Mouse (Mus musculus) CH12.LX (cell line): ENCODE data around the gene Man2a1. TPM values are rescaled to one million over a fixed set of nuclear protein-coding genes. Genes with fewer than 3 reads are reported as not detected.

Experiments
- DNase-seq: peaks from one replicate; pipeline ENCODE4 v3.0.0-alpha.2; 2013; ENCODE audit errors: extremely low read depth
- H3K27ac ChIP-seq: 2 replicates; pipeline ENCODE4 v1.5.1; 2012; ENCODE audit warnings: low read depth, mild to moderate bottlenecking, control low read depth, moderate library complexity; ENCODE audit not compliant: insufficient read depth
- H3K27me3 ChIP-seq: replicated peaks from 2 replicates; pipeline ENCODE3; 2012; ENCODE audit warnings: inconsistent platforms
- H3K36me3 ChIP-seq, 2 experiments: replicated peaks in 1 of 2; 2 replicates each; pipeline versions ENCODE3 to v1.6.1; 2012; ENCODE audit warnings: inconsistent platforms in 1 of 2, low read length in 1 of 2, mild to moderate bottlenecking in 1 of 2, mixed read lengths in 1 of 2, moderate library complexity in 1 of 2; ENCODE audit not compliant: control insufficient read depth in 1 of 2, insufficient read depth in 1 of 2
- H3K4me1 ChIP-seq, 2 experiments: 2 replicates each; pipeline ENCODE4 v1.6.1; 2012; ENCODE audit warnings: inconsistent platforms in 1 of 2, moderate library complexity in 1 of 2; ENCODE audit not compliant: insufficient read depth in 2 of 2, control insufficient read depth in 1 of 2
- H3K4me2 ChIP-seq: 2 replicates; pipeline ENCODE4 v1.6.1; 2012; ENCODE audit warnings: low read depth, mild to moderate bottlenecking, control low read depth; ENCODE audit not compliant: poor library complexity, insufficient read depth, severe bottlenecking
- H3K4me3 ChIP-seq, 3 experiments: fragments of 150-350 bp in 1 of 3; sonication (generic) in 1 of 3; replicated peaks in 1 of 3; 2 replicates each; pipeline versions ENCODE3 to v1.5.1; 2011 to 2012; ENCODE audit warnings: low read depth in 2 of 3, low read length in 2 of 3, mild to moderate bottlenecking in 2 of 3, moderate library complexity in 2 of 3, control low read depth in 1 of 3, improper control_type of control experiment in 1 of 3, inconsistent platforms in 1 of 3, mixed read lengths in 1 of 3; ENCODE audit not compliant: poor library complexity in 1 of 3
- H3K79me2 ChIP-seq: replicated peaks from 2 replicates; pipeline ENCODE4 v1.6.1; 2012; ENCODE audit warnings: mild to moderate bottlenecking, moderate library complexity; ENCODE audit not compliant: control insufficient read depth, poor library complexity, insufficient read depth, severe bottlenecking; ENCODE audit errors: extremely low read depth
- H3K9ac ChIP-seq: 2 replicates; pipeline ENCODE4 v1.6.1; 2012; ENCODE audit warnings: low read depth, mild to moderate bottlenecking, control low read depth, moderate library complexity; ENCODE audit not compliant: insufficient read depth
- H3K9me3 ChIP-seq: replicated peaks from 2 replicates; pipeline ENCODE3; 2012; ENCODE audit warnings: low read length, inconsistent platforms, mixed read lengths
- BHLHE40 ChIP-seq: IDR thresholded peaks from 2 replicates; pipeline ENCODE4 v1.6.1; 2011; ENCODE audit warnings: mild to moderate bottlenecking, low read depth, low read length, improper control_type of control experiment
- ELF1 ChIP-seq: IDR thresholded peaks from 2 replicates; pipeline ENCODE4 v1.6.1; 2014; ENCODE audit warnings: low read depth, mild to moderate bottlenecking, inconsistent platforms, low read length, improper control_type of control experiment
- ETS1 ChIP-seq: conservative IDR thresholded peaks from 2 replicates; pipeline ENCODE4 v1.6.1; 2012; ENCODE audit warnings: low read depth, mild to moderate bottlenecking, inconsistent platforms, low read length, improper control_type of control experiment, moderate library complexity
- GABPA ChIP-seq: IDR thresholded peaks from 2 replicates; pipeline ENCODE4 v1.6.1; 2012; ENCODE audit warnings: low read depth, low read length, improper control_type of control experiment, inconsistent platforms; ENCODE audit not compliant: insufficient replicate concordance
- HCFC1 ChIP-seq: IDR thresholded peaks from 2 replicates; pipeline ENCODE4 v1.6.1; 2012; ENCODE audit warnings: low read depth, mild to moderate bottlenecking, inconsistent platforms, low read length, improper control_type of control experiment
- IRF4 ChIP-seq: IDR thresholded peaks from 2 replicates; pipeline ENCODE4 v1.6.1; 2014; ENCODE audit warnings: low read depth, mild to moderate bottlenecking, inconsistent platforms, low read length, improper control_type of control experiment
- JUN ChIP-seq: IDR thresholded peaks from 2 replicates; pipeline ENCODE4 v1.6.1; 2011; ENCODE audit warnings: low read depth, mild to moderate bottlenecking, low read length, improper control_type of control experiment, moderate library complexity; ENCODE audit not compliant: insufficient read depth
- MAX ChIP-seq: IDR thresholded peaks from 2 replicates; pipeline ENCODE4 v1.6.1; 2011; ENCODE audit warnings: low read length, improper control_type of control experiment
- MEF2A ChIP-seq: IDR thresholded peaks from 2 replicates; pipeline ENCODE4 v1.6.1; 2014; ENCODE audit warnings: low read depth, mild to moderate bottlenecking, inconsistent platforms, low read length, improper control_type of control experiment, borderline replicate concordance
- MXI1 ChIP-seq: IDR thresholded peaks from 2 replicates; pipeline ENCODE4 v1.6.1; 2011; ENCODE audit warnings: mild to moderate bottlenecking, low read depth, low read length, improper control_type of control experiment
- MYC ChIP-seq: IDR thresholded peaks from 2 replicates; pipeline ENCODE4 v1.6.1; 2011; ENCODE audit warnings: low read depth, mild to moderate bottlenecking, improper control_type of control experiment, low read length
- NRF1 ChIP-seq: IDR thresholded peaks from 2 replicates; pipeline ENCODE4 v1.6.1; 2014; ENCODE audit warnings: low read depth, mild to moderate bottlenecking, inconsistent platforms, low read length, improper control_type of control experiment, moderate library complexity
- PAX5 ChIP-seq: IDR thresholded peaks from 2 replicates; pipeline ENCODE4 v1.6.1; 2012; ENCODE audit warnings: low read length, inconsistent platforms, mixed read lengths
- POLR2AphosphoS2 ChIP-seq: IDR thresholded peaks from 2 replicates; pipeline ENCODE4 v1.6.1; 2011; ENCODE audit warnings: low read depth, low read length, improper control_type of control experiment
- SIN3A ChIP-seq: IDR thresholded peaks from 2 replicates; pipeline ENCODE4 v1.6.1; 2012; ENCODE audit warnings: low read length, improper control_type of control experiment, inconsistent platforms
- TBP ChIP-seq: conservative IDR thresholded peaks from 2 replicates; pipeline ENCODE4 v1.6.1; 2011; ENCODE audit warnings: low read depth, low read length, improper control_type of control experiment
- ZKSCAN1 ChIP-seq: IDR thresholded peaks from 2 replicates; pipeline ENCODE4 v1.6.1; 2012; ENCODE audit warnings: low read depth, inconsistent platforms, low read length, improper control_type of control experiment, borderline replicate concordance
- ZNF384 ChIP-seq: IDR thresholded peaks from 2 replicates; pipeline ENCODE4 v1.6.1; 2012; ENCODE audit warnings: low read depth, low read length, improper control_type of control experiment, inconsistent platforms
- dilution Hi-C: fragments of 300-500 bp; cut with MboI; formaldehyde crosslinking; loops from 2 replicates; pipeline ENCODE4 v1.14.3; 2020; ENCODE audit warnings: low sequenced_read_pairs; ENCODE audit not compliant: extremely low pct_unique_long_range_greater_than_20kb, extremely low pct_ligation_motif_present
- in situ Hi-C: fragments of 300-500 bp; cut with MboI; formaldehyde crosslinking; loops from 3 replicates; pipeline ENCODE4 v1.14.3; 2019; ENCODE audit warnings: low sequenced_read_pairs, low pct_ligation_motif_present, low pct_unique_long_range_greater_than_20kb, mixed read lengths
- polyA plus RNA-seq: library from polyadenylated mRNA; unstranded; fragments of >175 nt; gene quantifications from 2 replicates; pipeline ENCODE4 v1.2.1, GENCODE M21; 2012; ENCODE audit warnings: low read depth; ENCODE audit not compliant: insufficient read length
- total RNA-seq, 2 experiments: library from RNA; depleted of rRNA; stranded (reverse); fragments of 300-350 nt in 1 of 2; fragments of >200 nt in 1 of 2; gene quantifications; 2 replicates each; pipeline ENCODE4 v1.2.3; 2012 to 2014

The Man2a1 gene
- total and polyA plus RNA-seq, 3 experiments, result 7.9 to 15.4 (median 11.9) TPM

- 0 out of 2 replicates have a peak, but pooled peaks have one; percentile 22 for TF ChIP-seq SIN3A
- TF ChIP-seq MXI1, result no peak
- no peak for TF ChIP-seq GABPA
These were observed 187.8 kb downstream of the Man2a1 start (continued) for GRCm38 (mm10) chr17:64788301-64788700.

DNA sequence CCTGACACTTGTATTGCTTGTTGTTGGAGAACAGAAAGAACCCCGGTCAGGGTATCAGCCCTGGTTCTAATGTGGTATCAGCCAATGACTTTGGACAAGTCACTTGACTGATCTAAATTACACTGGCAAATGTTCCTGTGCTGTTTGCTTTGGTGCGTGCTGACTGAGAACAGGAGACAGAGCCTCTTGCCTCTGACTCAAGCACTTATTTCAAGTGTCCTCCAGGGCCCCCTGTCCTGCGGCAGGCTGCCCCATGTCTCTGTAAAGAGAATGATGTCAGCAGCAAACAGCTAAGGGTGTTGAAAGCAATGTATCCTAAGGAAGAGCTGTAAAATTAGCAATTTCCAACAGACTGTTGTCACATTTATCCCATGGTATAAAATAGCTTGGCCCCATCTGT lies 188.6 kb downstream of the Man2a1 start:
- dilution Hi-C loops, result no loop called here

DNA sequence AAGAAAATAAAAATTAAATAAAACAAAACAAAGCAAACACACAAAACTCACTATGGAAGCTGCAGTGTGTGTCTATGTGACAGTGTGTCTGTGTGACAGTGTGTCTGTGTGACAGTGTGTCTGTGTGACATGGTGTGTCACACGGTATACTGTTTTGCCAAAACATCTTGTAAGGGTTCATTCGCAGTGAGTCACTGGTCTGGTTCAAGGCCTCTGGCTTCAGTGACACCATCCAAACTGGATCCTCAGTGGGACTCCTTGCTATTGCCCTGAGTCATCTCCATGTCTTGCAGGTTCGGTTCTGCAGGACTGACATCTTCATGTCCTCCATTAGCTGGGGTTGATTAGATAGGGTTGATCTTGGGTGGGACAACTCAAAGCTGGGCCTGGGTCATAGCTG lies 191.5 kb downstream of the Man2a1 start:
- no peaks in the 10 kb centered on the region for H3K27me3 ChIP-seq
- no peak overlapping the region for H3K27ac ChIP-seq
- no peak overlapping the region for H3K9ac ChIP-seq
- H3K4me3 ChIP-seq, result no peak overlapping the region
- H3K4me1 ChIP-seq, result peaks cover 4 to 38% of the 10 kb centered on the region in 2 experiments
- H3K36me3 ChIP-seq, result no peaks in the 10 kb centered on the region
- DNase-seq, result no peak
- H3K9me3 ChIP-seq, result no peaks in the 10 kb centered on the region
- in situ Hi-C loops, result no loop called here
- TF ChIP-seq MYC (no peak), JUN (no peak), MAX (no peak), MEF2A (no peak), NRF1 (no peak), ZKSCAN1 (no peak), ELF1 (no peak), POLR2AphosphoS2 (no peak)
- dilution Hi-C loops, result no loop called here
- H3K79me2 ChIP-seq, result no peaks in the 10 kb centered on the region
- H3K4me2 ChIP-seq, result no peak overlapping the region

More for the DNA sequence above, 188.6 kb downstream of the Man2a1 start:
- Histone ChIP-seq H3K4me1 (peaks cover 4 to 29% of the 10 kb centered on the region in 2 experiments), H3K4me2 (peak overlapping the region; percentile 18), H3K79me2 (no peaks in the 10 kb centered on the region), H3K4me3 (no peak overlapping the region), H3K9me3 (no peaks in the 10 kb centered on the region), H3K36me3 (no peaks in the 10 kb centered on the region), H3K27ac (no peak overlapping the region), H3K9ac (no peak overlapping the region), H3K27me3 (no peaks in the 10 kb centered on the region)
- TF ChIP-seq MEF2A (peak; percentile 51; the same call in 1 of the 2 replicates), ZNF384 (no peak), ETS1 (peak; percentile 28; the same call in 1 of the 2 replicates), SIN3A (no peak), MXI1 (no peak), PAX5 (no peak), IRF4 (peak; percentile 67), TBP (no peak), POLR2AphosphoS2 (no peak), MAX (no peak), HCFC1 (no peak), BHLHE40 (peak; percentile 33; the same call in 1 of the 2 replicates)
- DNase-seq, result no peak
- in situ Hi-C loops, result no loop called here
